Mouse (Mus musculus) cerebellum, postnatal 36 days (tissue): ENCODE data around the gene Zfp618.

Experiments
- DNase-seq, 2 experiments: peaks; one replicate each; pipeline ENCODE4 v3.0.0; 2021 to 2022; ENCODE audit warnings: mixed read lengths in 2 of 2

Gene Zfp618

GRCm38 (mm10) chr4:63068499-63069175 lies 103.3 kb downstream of the Zfp618 start:
- DNase-seq: no peak

- DNase-seq: no peak
Measured at GRCm38 (mm10) chr4:63071413-63072260, 106.3 kb downstream of the Zfp618 start.

GRCm38 (mm10) chr4:63073139-63073538 lies 107.8 kb downstream of the Zfp618 start:
- no peak for DNase-seq

GRCm38 (mm10) chr4:63079159-63079558 lies 113.8 kb downstream of the Zfp618 start:
- no peak for DNase-seq

- DNase-seq: peak; percentile 58 to 62
Measured at GRCm38 (mm10) chr4:63084473-63084889, 119.1 kb downstream of the Zfp618 start.

- no peak for DNase-seq
Measured at GRCm38 (mm10) chr4:63089484-63089883, 124.1 kb downstream of the Zfp618 start.

GRCm38 (mm10) chr4:63091151-63091550 lies 125.8 kb downstream of the Zfp618 start:
- no peak for DNase-seq

- no peak for DNase-seq
Measured at GRCm38 (mm10) chr4:63097603-63098002, 132.2 kb downstream of the Zfp618 start.

- no peak for DNase-seq
Measured at GRCm38 (mm10) chr4:63100478-63100877, 135.1 kb downstream of the Zfp618 start.

- no peak for DNase-seq
Measured at GRCm38 (mm10) chr4:63102025-63102424, 136.7 kb downstream of the Zfp618 start.

- DNase-seq: no peak
Measured at GRCm38 (mm10) chr4:63105651-63106050, 140.3 kb downstream of the Zfp618 start.

- peak; percentile 80 to 82 for DNase-seq
Measured at GRCm38 (mm10) chr4:63118639-63119437, 153.5 kb downstream of the Zfp618 start.

- no peak for DNase-seq
Measured at GRCm38 (mm10) chr4:63124861-63125466, 159.6 kb downstream of the Zfp618 start.

- peak; percentile 16 to 21 for DNase-seq
Measured at GRCm38 (mm10) chr4:63129891-63130624, 164.7 kb downstream of the Zfp618 start.

GRCm38 (mm10) chr4:63147268-63147667 lies 181.9 kb downstream of the Zfp618 start:
- no peak for DNase-seq

- DNase-seq: no peak
Measured at GRCm38 (mm10) chr4:63151127-63151526, 185.8 kb downstream of the Zfp618 start.

GRCm38 (mm10) chr4:63154028-63154427 lies 188.7 kb downstream of the Zfp618 start:
- no peak for DNase-seq

- DNase-seq: no peak
Measured at GRCm38 (mm10) chr4:63154699-63155098, 189.3 kb downstream of the Zfp618 start, which contains the start of gene Ambp. Gene Ambp (minus strand): TSS chr4:63154799.

GRCm38 (mm10) chr4:63155596-63155995 lies 190.2 kb downstream of the Zfp618 start:
- no peak for DNase-seq

- DNase-seq: no peak
Measured at GRCm38 (mm10) chr4:63156726-63157634, 191.6 kb downstream of the Zfp618 start.

GRCm38 (mm10) chr4:63158192-63158591 lies 192.8 kb downstream of the Zfp618 start:
- DNase-seq: no peak
